ENCODE assay signal across 9 mouse cellular contexts in the genomic region with DNA sequence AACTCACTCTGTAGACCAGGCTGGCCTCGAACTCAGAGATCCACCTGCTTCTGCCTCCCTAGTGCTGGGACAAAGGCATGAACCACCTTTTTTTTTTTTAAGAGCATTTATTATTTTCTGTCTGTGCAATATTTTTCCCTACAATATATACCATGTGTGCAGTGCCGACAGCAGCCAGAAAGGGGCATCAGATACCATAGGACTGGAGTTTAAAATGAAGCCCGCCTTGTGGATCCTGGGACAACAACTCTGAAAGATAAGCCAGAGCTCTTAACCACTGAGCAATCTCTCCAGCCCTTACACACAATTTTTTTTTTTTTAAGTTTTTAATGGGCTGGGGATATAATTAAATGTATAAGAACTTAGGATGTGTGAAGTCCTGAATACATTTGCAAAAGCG. TPM values are rescaled to one million over a fixed set of nuclear protein-coding genes. Genes with fewer than 3 reads are reported as not detected.
DNase-seq lines count a peak whose midpoint lies in the region; ATAC-seq lines count a peak whose summit lies in the region.
"Had no signal": no experiment of that assay in that cellular context is flagged by ENCODE, and none has a peak within 500 bp of the region (broad histone marks: within the 10 kb centered on the region; RNA-seq: fewer than 3 reads in every experiment).

No protein-coding gene starts in this region.

- whole genome bisulfite sequencing in heart, embryonic 12.5 days, result 26% methylated on average over 4 of the region's 4 CpGs
- WGBS in midbrain, embryonic 11.5 days, result 29% methylated on average over 4 of the region's 4 CpGs

- peak overlapping the region; percentile 59 for H3K4me3 ChIP-seq in heart, embryonic 12.5 days
- no peak overlapping the region for H3K4me3 ChIP-seq in midbrain, embryonic 11.5 days (ENCODE audit: low read depth, low read length)

- 0 out of 2 replicates have a peak, but pooled peaks have one; percentile 29 for ATAC-seq in heart, embryonic 12.5 days (ENCODE audit: insufficient number of reproducible peaks, low FRiP score)
- no peak; the same call in 1 of the 2 replicates for ATAC-seq in midbrain, embryonic 11.5 days (ENCODE audit: low FRiP score)

- peaks cover 27% of the 10 kb centered on the region for H3K4me1 ChIP-seq in heart, embryonic 12.5 days (replicated peaks)
- peaks cover 19% of the 10 kb centered on the region for H3K4me1 ChIP-seq in midbrain, embryonic 11.5 days (ENCODE audit: control insufficient read depth, insufficient read depth, low read length)

- H3K9ac ChIP-seq in heart, embryonic 12.5 days, result peak overlapping the region; percentile 68; the same call in 1 of the 2 replicates
- H3K9ac ChIP-seq in midbrain, embryonic 11.5 days (ENCODE audit: low read length), result no peak overlapping the region

- peak; percentile 28 to 49 for DNase-seq in heart, adult 18-20 months
- no peak for DNase-seq in heart, adult 9 months (ENCODE audit: low spot score in 2 of 2)
- peak; percentile 62 to 67 for DNase-seq in cerebellum, postnatal 10 days
- peak; percentile 65 to 77 for DNase-seq in kidney, postnatal 4 days
- peak; percentile 90 for DNase-seq in midbrain, embryonic 11.5 days (ENCODE audit: low spot score, missing footprints)
- no peak for DNase-seq in ovary, adult 18-20 months (ENCODE audit: low spot score)
- no peak for DNase-seq in adrenal gland, postnatal 14 days

- no peaks in the 10 kb centered on the region for H3K27me3 ChIP-seq in heart, embryonic 12.5 days (replicated peaks)
- H3K27me3 ChIP-seq in midbrain, embryonic 11.5 days (ENCODE audit: control insufficient read depth, insufficient read depth, low read length), result no peaks in the 10 kb centered on the region; the same call in 1 of the 2 replicates

- no peaks in the 10 kb centered on the region for H3K36me3 ChIP-seq in heart, embryonic 12.5 days
- no peaks in the 10 kb centered on the region for H3K36me3 ChIP-seq in midbrain, embryonic 11.5 days (ENCODE audit: control insufficient read depth, insufficient read depth, low read length)

- no peaks in the 10 kb centered on the region for H3K9me3 ChIP-seq in heart, embryonic 12.5 days (replicated peaks)
- H3K9me3 ChIP-seq in midbrain, embryonic 11.5 days (ENCODE audit: control insufficient read depth, low read length), result no peaks in the 10 kb centered on the region

- peak overlapping the region; percentile 93 for H3K27ac ChIP-seq in heart, embryonic 12.5 days (ENCODE audit: poor library complexity, severe bottlenecking)
- H3K27ac ChIP-seq in midbrain, embryonic 11.5 days (ENCODE audit: low read depth, low read length), result no peak overlapping the region

- H3K4me2 ChIP-seq in heart, embryonic 12.5 days, result peak overlapping the region; percentile 87
- peak overlapping the region; percentile 87; the same call in 1 of the 2 replicates for H3K4me2 ChIP-seq in midbrain, embryonic 11.5 days

RNA-seq across cellular contexts. Expression of gene Ccdc9, which starts 7.8 kb away (rescaled TPM):
- 10 to 100 TPM; 26.3 to 29.6 TPM for total RNA-seq in heart, adult 18-20 months (2021)
- polyA plus RNA-seq in heart, embryonic 12.5 days (2016; fragmentation: Nextera tagmentation; extraction: Ambion mirVana), result 24.3 and 31.2 TPM in 2 replicates
- 17.9 and 20.2 TPM in 2 replicates for polyA plus RNA-seq in midbrain, embryonic 11.5 days (2014; fragmentation: Nextera tagmentation; extraction: Ambion mirVana)
- total RNA-seq in adrenal gland, postnatal 14 days (2021), result 68.1 and 75.4 TPM in 2 replicates

RNA-seq across cellular contexts. Expression of gene Bbc3, which starts 13.8 kb away (rescaled TPM):
- 1 to 10 TPM; 3.8 to 5.6 TPM for total RNA-seq in heart, adult 18-20 months (2021)
- 9.8 and 10.4 TPM in 2 replicates for polyA plus RNA-seq in heart, embryonic 12.5 days (2016; fragmentation: Nextera tagmentation; extraction: Ambion mirVana)
- 6.3 and 8.3 TPM in 2 replicates for polyA plus RNA-seq in midbrain, embryonic 11.5 days (2014; fragmentation: Nextera tagmentation; extraction: Ambion mirVana)
- 5.8 and 11.6 TPM in 2 replicates for total RNA-seq in adrenal gland, postnatal 14 days (2021)

RNA-seq across cellular contexts. Expression of gene Inafm1, which starts 20.9 kb away (rescaled TPM):
- total RNA-seq in heart, adult 18-20 months (2021), result 10 to 100 TPM; 15.3 to 16.2 TPM
- 11.0 and 12.1 TPM in 2 replicates for polyA plus RNA-seq in heart, embryonic 12.5 days (2016; fragmentation: Nextera tagmentation; extraction: Ambion mirVana)
- 9.8 and 10.3 TPM in 2 replicates for polyA plus RNA-seq in midbrain, embryonic 11.5 days (2014; fragmentation: Nextera tagmentation; extraction: Ambion mirVana)
- total RNA-seq in adrenal gland, postnatal 14 days (2021), result 16.6 and 21.1 TPM in 2 replicates

RNA-seq across cellular contexts. Expression of gene C5ar1, which starts 35.0 kb away (rescaled TPM):
- total RNA-seq in heart, adult 18-20 months (2021), result 1 to 10 TPM; 4.4 to 7.5 TPM
- 1.1 and 1.8 TPM in 2 replicates for polyA plus RNA-seq in heart, embryonic 12.5 days (2016; fragmentation: Nextera tagmentation; extraction: Ambion mirVana)
- 1.3 TPM in 2 replicates for polyA plus RNA-seq in midbrain, embryonic 11.5 days (2014; fragmentation: Nextera tagmentation; extraction: Ambion mirVana)
- 3.3 and 5.5 TPM in 2 replicates for total RNA-seq in adrenal gland, postnatal 14 days (2021)
- total RNA-seq: ES-E14 had no signal

RNA-seq across cellular contexts. Expression of gene C5ar2, which starts 50.4 kb away (rescaled TPM):
- 1 to 10 TPM; 1.2 to 1.7 TPM for total RNA-seq in heart, adult 18-20 months (2021)
- polyA plus RNA-seq in heart, embryonic 12.5 days (2016; fragmentation: Nextera tagmentation; extraction: Ambion mirVana), result 0.85 and 1.1 TPM in 2 replicates
- polyA plus RNA-seq in midbrain, embryonic 11.5 days (2014; fragmentation: Nextera tagmentation; extraction: Ambion mirVana), result 0.12 TPM in 1 of 2 replicates, not detected in the other
- total RNA-seq in adrenal gland, postnatal 14 days (2021), result 0.37 and 0.75 TPM in 2 replicates

Comparison
In these comparisons a context has a peak if more than half of its experiments do, and no peak if none do; other contexts are left out.
1. DNase-seq: peak in heart, adult 18-20 months (2 of 2), cerebellum, postnatal 10 days (2 of 2), kidney, postnatal 4 days (2 of 2) and midbrain, embryonic 11.5 days (single experiment); none in heart, adult 9 months (0 of 2), ovary, adult 18-20 months (single experiment) and adrenal gland, postnatal 14 days (single experiment).